Mouse (Mus musculus) effector memory CD4-positive, alpha-beta T cell, adult 7 months (primary cell): ENCODE results near the gene Dennd4a. TPM values are rescaled to one million over a fixed set of nuclear protein-coding genes. Genes with fewer than 3 reads are reported as not detected.

Source experiments
- polyA plus RNA-seq: library from polyadenylated mRNA; unstranded; fragments of 100-300 nt; shearing (Covaris generic); gene quantifications from one replicate; pipeline ENCODE4 v1.2.1, GENCODE M21; 2017

Gene Dennd4a
- polyA plus RNA-seq: 345 TPM

DNA sequence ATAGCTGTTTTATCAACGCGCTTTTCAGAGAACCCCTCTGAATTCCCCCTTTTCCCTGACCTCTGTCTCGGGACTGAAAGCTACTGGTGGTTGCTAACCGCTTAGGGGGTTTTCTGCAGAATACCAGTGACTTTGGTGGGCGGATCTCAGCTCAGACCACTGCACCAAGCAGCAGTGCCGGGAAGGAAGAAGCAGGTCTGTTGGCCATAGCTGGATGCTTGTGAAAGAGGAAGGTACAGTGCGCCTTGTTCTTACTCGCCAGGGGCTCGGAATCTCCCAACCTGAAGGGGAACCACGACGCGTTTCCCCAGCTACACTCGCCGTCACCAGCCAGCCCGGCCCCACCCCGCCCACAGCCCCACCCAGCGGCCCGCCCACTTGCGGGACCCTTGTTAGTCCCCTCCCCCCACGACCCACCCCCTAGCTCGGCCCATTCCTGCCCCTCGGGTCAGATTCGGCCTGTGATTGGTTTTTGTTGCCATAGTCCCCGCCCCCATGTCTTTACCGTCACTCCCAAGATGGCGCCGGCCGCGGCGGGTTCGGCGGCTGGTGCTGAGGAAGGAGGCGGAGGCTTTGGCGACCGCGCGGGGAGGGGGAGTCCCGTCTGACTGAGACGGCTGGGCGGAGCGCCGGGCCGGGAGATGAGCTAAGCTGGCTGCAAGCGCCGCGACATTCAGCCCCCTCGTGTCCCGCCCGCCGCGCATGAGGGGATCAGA lies at the start of gene Dennd4a:
TSS of gene Dennd4a (plus strand) at position 519 of the 716 bp plus-strand sequence.

DNA sequence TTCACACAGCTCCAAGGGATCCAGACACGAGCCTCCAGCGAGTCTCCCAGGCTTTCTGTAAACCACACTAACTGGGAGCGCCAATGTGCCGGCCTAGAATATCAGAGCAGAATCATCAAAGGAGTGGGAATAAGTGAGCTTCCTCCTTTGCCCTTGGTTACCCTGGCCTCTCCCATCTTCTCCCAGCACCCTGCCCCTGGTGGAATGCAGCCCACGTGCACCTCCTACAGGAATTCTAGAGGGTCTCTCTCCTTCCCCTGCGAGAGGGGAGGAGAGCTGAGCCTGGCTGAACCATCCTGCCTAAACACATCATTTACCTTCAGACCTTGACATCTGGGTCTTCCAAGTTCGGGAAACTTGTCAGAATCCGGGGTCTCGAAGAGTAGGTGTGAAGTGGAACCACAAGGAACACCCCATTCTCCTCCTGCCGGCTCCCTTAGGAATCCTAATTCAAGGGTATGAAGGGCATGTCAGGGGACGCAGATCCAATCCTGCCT lies 140.1 kb downstream of the Dennd4a start, which contains the start of gene Slc24a1:
TSS of gene Slc24a1 (minus strand) at position 447 of the 497 bp plus-strand sequence.

DNA sequence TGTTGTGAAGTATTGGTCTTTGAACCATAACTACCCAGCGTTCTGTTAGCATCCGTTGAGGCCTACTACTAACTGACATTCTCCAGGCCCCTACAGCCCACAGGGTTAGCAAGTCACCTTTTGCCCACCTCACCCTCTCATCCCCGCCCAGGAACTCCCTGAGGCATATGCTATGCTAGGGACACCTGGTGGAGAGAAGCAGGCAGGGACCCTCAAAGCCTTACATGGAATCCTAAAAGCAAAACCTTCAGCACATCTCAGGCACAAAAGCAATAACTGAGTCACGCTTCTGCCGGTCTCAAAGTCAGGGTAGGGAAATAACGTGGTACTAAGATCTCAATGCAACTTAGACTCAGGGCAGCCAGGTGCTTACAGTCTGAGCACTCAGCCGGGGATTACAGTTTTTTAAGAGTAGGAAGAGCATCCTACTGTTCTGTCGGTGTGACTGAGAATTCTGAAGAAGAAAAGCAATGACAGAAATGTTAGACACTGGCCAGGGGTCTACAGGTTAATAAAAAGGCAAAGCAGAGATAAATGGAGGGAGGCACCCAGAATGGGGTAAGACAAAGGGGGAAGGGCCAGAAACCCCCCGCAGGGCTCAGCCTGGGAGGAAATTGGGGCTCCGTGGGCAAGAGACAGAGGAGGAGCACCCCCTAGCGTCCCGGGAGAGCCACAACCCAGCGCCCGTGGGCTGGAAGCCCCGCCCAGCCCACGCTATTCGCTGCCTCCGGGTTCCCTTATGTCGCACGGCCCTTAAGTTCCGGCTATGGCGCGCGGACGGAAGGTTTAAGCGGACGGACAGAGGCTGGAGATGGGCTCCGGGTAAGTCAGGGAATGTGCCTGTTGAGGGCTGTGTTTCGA lies 149.2 kb downstream of the Dennd4a start, which contains the start of gene Ints14:
TSS of gene Ints14 (plus strand) at position 789 of the 861 bp plus-strand sequence.

Other genes starting within 250 kb of the Dennd4a start
- 265 TPM for gene Rab11a, start 73.6 kb upstream of the Dennd4a start, polyA plus RNA-seq
- 0.43 TPM for gene Slc24a1, start 140.3 kb downstream of the Dennd4a start, polyA plus RNA-seq
- gene Ints14, start 149.6 kb downstream of the Dennd4a start, polyA plus RNA-seq: 31.2 TPM
- 108 TPM for gene Hacd3, start 210.4 kb downstream of the Dennd4a start, polyA plus RNA-seq
- 49.8 TPM for gene Dpp8, start 221.1 kb downstream of the Dennd4a start, polyA plus RNA-seq